Mouse (Mus musculus): ENCODE results near the gene Ctdsp1.

Gene Ctdsp1

GRCm38 (mm10) chr1:74390924-74391748 is at the start of gene Ctdsp1:
Gene Ctdsp1 (plus strand): TSS chr1:74391509.
- DNase-seq (ENCODE audit: low spot score) = peak; percentile 99

DNA sequence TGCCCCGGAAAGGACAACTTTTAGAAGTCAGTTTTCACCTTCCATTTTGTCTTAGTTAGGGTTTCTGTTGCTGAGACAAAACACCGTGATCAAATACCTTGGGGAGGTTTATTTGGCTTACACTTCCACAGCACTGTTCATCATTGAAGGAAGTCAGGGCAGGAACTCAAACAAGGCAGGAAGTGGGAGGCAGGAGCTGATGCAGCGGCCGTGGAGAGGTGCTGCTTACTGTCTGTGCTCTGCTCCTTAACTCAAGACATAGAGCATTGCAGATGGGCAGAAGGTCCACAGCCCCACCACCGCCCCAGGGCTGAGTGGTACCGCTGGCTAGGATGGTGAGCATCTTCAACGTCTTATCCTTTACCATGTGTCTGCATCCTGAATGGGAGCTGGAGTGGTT is 49.4 kb upstream of the Ctdsp1 start:
- DNase-seq (ENCODE audit: low spot score) = no peak

DNA sequence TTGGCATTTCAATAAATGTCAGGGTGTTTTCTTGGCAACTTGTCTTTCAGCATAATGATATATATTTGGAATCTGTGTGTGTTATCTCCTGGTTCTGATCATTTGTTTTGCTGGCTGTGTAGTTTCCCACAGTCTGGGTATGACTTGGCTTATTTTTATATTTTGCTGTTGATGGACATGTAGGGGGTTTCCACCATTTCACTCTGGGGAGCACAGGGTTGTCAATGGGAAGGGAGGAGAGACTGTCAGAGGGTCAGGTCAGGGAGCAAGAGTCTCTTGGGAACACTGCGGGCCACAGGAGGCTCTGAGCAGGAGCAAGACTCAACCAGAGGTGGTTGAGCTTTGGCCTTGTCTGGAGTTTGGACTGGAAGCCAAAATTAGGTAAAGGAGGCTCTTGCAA is 49.0 kb upstream of the Ctdsp1 start:
- no peak for DNase-seq (ENCODE audit: low spot score)

- no peak for DNase-seq (ENCODE audit: low spot score)
Measured at GRCm38 (mm10) chr1:74343161-74343560, 48.1 kb upstream of the Ctdsp1 start.

DNA sequence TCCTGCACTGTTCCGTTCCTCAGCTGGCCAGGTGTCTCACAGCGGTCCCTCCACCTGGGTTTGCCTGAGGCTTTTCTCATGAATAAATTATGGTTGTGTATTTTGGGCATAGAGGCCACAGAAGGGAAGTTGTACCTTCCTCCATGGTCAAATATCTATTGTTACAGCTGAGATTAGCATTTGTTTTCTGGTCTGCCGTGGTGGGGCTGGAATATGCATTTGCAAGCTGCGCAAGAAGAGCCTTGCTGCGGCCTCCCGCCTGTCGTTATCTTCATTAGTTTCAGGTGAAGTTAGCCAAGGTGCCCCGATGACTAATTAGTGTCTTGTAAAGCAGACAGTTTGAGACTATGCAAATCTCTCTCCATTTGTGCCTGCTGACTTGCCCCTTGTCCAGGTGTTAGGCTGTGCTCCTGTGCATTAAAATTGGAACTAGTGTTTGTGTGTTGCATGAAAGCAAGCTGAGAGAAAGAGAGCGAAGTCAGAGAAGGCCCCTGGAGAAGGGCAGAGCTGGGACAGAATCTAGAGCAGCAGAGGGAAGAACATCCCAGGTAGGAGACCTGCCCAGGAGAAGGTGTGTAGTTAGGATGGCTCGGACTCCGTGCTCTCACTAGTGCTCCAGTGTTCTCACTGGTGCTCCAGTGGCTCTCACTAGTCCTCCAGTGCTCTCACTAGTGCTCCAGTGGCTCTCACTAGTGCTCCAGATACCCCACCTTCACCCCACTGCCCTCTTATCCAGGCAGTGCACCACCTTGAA is 47.0 kb upstream of the Ctdsp1 start:
- DNase-seq (ENCODE audit: low spot score) = no peak

DNA sequence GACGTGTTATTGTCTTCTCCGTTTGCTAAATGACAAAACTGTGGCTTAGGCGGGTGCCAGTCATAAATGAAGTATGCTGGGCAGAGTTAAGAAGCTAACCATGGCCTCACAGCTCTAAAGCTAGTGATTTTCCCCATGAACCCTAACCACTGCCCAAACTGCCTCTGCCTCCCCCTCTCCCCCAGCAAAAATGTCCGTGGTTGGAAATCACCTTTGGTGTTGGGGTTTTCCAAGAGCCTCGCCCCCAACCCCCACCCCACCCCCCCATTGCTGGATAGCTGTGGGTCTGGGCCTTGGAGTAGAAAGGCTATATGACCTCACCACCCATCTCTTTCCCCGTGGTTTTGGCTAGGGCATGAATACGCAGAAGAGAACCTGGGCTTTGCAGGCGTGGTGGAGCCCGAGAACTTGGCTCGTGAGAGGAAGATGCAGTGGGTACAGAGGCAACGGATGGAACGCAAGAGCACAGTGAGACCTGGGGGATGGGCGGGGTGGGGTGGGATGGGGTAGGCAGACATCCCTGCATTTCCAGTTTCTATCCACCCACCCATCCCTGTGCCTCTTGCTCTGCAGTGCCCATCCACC is 40.0 kb upstream of the Ctdsp1 start:
- DNase-seq (ENCODE audit: low spot score) = no peak

GRCm38 (mm10) chr1:74352532-74353096 is 38.7 kb upstream of the Ctdsp1 start:
- DNase-seq (ENCODE audit: low spot score) = no peak

DNA sequence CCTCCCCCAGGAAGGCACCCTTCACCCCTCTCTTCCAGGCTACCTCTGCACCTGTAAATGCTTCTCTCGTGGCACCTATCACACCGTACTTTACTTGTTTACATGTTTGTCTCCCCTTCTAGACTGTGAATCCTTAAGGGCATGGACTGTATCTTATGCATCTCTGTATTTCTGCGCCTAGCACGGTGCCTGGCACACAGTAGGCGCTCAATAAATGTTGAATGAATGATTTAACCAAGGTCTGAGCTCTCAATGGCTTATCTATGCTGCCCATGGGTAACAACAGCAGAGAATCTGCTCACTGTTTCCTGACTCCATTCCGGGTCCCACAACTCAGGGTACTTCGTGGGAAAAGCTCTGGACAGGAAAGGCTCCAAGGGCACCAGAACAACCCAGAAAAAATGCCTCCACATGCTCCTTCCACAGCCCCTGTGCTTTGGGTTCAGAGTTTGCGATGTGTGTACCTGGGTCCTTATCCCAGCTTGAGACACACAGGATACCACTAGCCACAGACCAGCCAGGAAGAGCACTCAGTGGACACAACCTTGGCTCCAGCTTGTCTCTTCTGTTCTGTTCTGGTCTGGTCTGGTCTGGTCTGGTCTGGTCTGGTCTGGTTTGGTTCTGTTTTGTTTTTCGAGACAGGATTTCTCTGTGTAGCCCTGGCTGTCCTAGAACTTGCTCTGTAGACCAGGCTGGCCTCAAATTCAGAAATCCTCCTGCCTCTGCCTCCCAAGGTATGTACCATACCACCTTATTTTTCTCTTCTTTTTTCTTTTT is 37.7 kb upstream of the Ctdsp1 start:
- DNase-seq (ENCODE audit: low spot score) = no peak

DNA sequence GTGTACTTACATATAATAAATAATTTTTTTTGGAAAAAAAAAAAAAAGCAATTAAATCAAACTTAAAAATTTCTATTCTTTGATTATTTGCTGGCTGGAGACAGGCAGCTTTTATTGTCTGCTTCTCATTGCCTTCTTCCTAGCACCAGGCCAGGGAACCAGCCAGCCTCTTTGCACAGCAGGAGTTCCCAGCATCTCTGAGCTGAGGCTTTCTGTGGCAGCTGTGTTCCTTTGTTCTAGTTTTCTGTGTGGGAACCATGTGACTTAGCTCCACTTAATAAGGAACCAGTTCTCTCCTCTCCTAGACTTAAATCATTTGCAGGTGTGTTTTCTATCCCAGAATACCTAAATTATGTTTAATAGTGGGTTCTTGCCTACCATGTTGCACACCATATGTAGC is 33.8 kb upstream of the Ctdsp1 start:
- no peak for DNase-seq (ENCODE audit: low spot score)

- DNase-seq (ENCODE audit: low spot score) = no peak
Measured at GRCm38 (mm10) chr1:74359952-74360517, 31.3 kb upstream of the Ctdsp1 start.

DNA sequence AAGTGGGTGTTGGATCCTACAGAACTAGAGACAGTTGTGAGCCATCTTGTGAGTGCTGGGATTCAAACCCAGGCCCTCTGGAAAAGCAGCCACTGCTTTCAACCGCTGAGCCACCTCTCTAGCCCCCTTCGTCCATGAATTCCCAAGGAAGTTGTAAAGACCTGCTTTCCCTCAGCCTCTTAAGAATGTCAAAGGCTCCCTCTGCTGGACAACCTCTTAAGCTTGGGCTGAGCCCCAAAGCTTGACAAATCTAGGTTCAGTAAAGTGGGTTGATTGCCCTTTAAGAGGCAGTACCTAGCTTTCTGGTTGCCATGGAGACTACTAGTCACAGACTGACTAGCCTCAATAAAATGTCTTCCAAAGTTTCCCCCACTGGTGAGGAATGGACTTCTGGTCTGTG is 29.5 kb upstream of the Ctdsp1 start, which contains the start of gene Catip:
Gene Catip, plus strand, starts transcription at position 297 of the 400 bp plus-strand sequence.
- DNase-seq (ENCODE audit: low spot score) = peak; percentile 83

DNA sequence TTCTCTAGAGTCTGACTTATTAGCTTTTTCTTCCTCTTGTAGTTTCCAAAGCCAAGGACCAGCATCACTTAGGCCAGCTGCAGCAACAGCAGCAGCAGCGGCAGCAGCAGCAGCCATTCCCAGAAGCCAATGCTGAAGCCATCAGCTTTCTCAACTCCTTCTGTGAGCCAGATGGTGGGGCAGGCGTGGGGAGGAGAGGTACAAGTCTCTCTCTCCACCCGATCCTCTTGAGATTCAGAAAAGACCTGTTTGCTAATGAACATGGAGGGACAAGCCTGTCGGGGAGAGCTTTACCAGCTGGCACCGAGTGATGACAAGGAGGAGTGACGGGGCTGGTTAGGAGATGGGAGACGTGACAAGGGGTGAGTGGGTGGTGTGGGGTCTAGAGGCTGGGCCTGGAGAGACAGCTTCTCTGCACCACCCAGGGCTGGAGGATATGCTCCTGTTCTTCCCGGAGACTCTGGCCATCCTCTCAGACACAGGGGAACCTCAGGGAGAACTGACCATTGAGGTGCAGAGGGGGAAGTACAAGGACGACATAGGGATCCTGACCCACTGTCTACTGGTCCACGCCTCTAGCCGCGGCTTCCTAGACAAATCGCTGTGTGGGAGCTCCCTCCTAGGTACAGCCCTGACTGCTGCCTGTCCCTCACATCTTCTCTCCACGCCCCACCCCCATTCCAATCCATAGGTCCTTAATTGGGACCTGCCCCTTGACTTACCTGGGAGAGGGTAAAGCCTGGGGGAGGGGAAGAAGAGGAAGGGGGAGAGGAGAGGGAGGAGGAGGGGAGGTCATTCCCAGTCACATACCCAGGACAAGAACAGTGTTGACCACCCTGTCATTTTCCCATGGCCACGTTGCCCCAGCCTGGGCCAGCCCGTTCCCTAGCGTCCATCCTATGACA is 28.7 kb upstream of the Ctdsp1 start:
- no peak for DNase-seq (ENCODE audit: low spot score)

DNA sequence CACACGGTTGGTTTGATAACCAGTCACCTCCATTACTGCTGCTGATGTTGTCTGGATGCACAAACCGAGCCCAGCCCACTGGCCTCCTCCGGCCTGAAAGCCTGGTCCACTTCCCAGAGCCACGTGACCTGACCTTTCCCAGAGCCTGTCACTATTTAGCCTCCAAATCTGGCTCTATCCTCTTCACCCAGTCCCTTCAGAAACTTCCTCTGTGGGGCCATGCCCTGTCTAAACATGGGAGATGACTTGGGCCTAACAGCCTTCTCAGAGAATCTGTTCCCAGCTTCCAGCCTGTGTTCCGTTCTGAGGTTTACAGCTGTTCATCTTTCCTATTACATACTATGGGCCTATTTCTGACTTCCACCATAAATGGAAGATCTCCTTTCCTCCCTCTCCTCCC is 27.9 kb upstream of the Ctdsp1 start:
- DNase-seq (ENCODE audit: low spot score) = no peak

- DNase-seq (ENCODE audit: low spot score) = no peak
Measured at GRCm38 (mm10) chr1:74364270-74364669, 27.0 kb upstream of the Ctdsp1 start.

DNA sequence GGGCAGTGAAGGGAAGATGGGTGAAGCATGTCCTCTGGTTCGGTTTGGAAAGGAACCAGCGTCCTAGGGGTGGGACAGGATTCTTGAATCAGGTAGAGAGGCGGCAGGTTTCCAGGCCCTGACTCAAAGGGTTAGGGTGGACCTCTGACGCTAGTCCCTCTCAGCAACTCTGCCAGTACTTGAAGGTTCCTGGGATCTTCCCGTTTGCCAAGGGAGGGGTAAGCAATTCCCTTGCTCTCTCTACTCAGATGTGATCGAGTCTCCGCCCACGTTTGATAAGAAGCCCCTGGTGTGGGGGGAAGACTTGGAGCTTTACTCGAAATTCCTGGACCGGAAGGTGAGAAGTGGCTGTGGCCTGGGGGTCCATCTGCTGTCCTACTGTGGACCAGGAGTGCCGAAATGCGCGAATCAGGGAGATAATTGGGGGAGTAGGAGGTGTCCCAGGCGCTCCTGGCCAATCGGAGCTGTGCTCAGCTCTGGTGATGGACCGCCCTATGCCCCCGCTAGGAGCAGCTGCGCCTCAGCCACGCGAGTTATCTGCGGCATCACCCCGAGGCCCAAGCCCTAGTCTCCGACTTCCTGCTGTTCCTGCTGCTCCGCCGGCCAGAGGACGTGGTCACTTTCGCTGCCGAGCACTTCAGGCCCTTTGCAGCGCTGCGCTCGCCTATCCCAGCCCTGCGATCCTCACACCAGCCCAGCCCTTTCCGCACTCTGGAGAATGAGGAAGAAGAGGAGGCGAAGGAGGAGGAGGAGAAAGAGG is 23.2 kb upstream of the Ctdsp1 start:
- DNase-seq (ENCODE audit: low spot score) = peak; percentile 74

DNA sequence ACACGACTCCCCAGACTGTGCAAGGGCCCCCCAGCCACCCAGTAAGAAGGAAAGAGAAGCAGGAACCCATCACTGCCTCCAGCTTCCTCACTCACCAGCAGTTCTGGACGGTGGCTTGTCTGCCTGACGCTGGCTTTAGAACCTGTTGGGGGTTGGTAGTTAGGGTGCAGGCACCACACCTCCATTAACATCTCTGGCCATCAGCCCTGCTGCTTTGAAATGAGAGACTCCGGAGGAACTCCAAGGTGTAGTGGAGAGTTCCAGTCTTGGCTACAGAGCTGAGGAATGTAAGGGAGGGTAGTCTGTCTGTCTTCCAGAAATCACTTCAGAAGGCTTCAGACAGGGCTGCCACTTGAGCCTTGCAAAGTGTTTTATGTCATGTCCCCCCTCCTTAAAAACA is 21.3 kb upstream of the Ctdsp1 start:
- DNase-seq (ENCODE audit: low spot score) = no peak

DNA sequence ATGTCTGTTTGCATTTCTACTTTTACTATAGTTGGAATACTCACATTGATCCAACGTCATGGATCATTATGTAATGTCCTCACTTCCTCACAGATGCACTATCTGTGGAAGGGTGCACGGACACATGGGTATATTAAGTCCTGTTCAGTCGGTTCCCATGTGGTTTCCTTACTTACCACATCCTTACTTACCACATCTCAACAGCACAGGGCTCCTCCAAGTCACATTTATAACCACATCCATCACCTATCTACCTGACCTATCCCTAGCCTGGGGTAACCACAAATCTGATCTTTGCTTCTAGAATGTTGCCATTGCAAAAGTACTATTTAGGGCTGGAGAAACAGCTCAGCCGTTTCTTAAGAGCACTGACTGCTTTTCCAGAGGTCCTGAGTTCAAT is 17.9 kb upstream of the Ctdsp1 start:
- no peak for DNase-seq (ENCODE audit: low spot score)

DNA sequence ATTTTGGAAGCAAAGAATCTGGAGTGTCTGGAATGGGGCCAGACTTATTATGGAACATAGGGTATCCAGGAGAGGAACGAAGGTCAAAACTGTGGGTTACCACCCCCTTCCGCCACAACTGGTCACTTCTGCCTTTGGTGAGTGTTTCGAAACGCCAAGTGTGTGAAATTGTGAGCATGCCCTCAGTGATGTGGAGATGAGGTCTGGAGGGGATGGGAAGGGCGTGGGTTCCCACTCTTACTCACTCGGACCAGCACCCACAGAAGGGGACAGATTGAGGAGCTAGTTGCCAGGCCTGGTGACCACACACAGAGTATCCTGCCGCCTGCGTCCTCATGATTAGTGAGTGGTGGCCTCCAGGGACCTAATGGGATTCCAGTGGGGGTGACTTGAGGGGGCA is 16.3 kb upstream of the Ctdsp1 start, which contains the start of gene Slc11a1:
Gene Slc11a1, plus strand, starts transcription at position 216 of the 400 bp plus-strand sequence.
- no peak for DNase-seq (ENCODE audit: low spot score)

GRCm38 (mm10) chr1:74375561-74375960 is 15.7 kb upstream of the Ctdsp1 start:
- no peak for DNase-seq (ENCODE audit: low spot score)

- DNase-seq (ENCODE audit: low spot score) = no peak
Measured at GRCm38 (mm10) chr1:74376396-74376795, 14.9 kb upstream of the Ctdsp1 start.

Measured in urinary bladder, postnatal 14 days (tissue).